Mouse (Mus musculus): ENCODE results near the gene Duoxa2.

Duoxa2 gene

GRCm38 (mm10) chr2:122351931-122352329, 53.2 kb downstream of the Duoxa2 start:
- DNase-seq (ENCODE audit: low read depth, low spot score) = peak; percentile 48

Data from R1 (cell line).